Mouse (Mus musculus) G1E (cell line): ENCODE data around the gene Mrps22. TPM values are rescaled to one million over a fixed set of nuclear protein-coding genes. Genes with fewer than 3 reads are reported as not detected.

Experiments used
- ATAC-seq: 2 replicates; pipeline ENCODE4 v1.8.0; 2016; ENCODE audit warnings: mild to moderate bottlenecking; ENCODE audit not compliant: insufficient number of reproducible peaks, poor library complexity, low FRiP score, severe bottlenecking; ENCODE audit errors: extremely low read depth
- DNase-seq: peaks from one replicate; pipeline ENCODE4 v3.0.0; 2012; ENCODE audit warnings: low spot score
- H3K27me3 ChIP-seq: 2 replicates; pipeline ENCODE4 v1.6.1; 2012; ENCODE audit warnings: mild to moderate bottlenecking, low read length, inconsistent platforms; ENCODE audit not compliant: insufficient read depth
- H3K36me3 ChIP-seq: replicated peaks from 2 replicates; pipeline ENCODE3; 2012; ENCODE audit warnings: mild to moderate bottlenecking, inconsistent platforms
- H3K4me1 ChIP-seq: 2 replicates; pipeline ENCODE4 v1.6.1; 2012; ENCODE audit warnings: low read depth, low read length, inconsistent platforms, mixed read lengths; ENCODE audit not compliant: insufficient read depth
- H3K4me3 ChIP-seq: 2 replicates; pipeline ENCODE4 v1.5.1; 2012; ENCODE audit warnings: low read depth, mild to moderate bottlenecking, inconsistent platforms, low read length, moderate library complexity, mixed read lengths
- H3K9me3 ChIP-seq: replicated peaks from 2 replicates; pipeline ENCODE4 v1.6.1; 2012; ENCODE audit warnings: inconsistent platforms
- CTCF ChIP-seq: IDR thresholded peaks from 2 replicates; pipeline ENCODE4 v1.5.1; 2012; ENCODE audit warnings: low read depth, low read length, inconsistent platforms, mixed read lengths
- GATA1 ChIP-seq: IDR thresholded peaks from 2 replicates; pipeline ENCODE4 v1.6.1; 2012; ENCODE audit warnings: borderline replicate concordance, low read length, inconsistent platforms, mixed read lengths
- GATA2 ChIP-seq: IDR thresholded peaks from 2 replicates; pipeline ENCODE4 v1.6.1; 2012; ENCODE audit warnings: low read depth, low read length, inconsistent platforms, borderline replicate concordance
- POLR2AphosphoS5 ChIP-seq: IDR thresholded peaks from 2 replicates; pipeline ENCODE4 v1.6.1; 2012; ENCODE audit warnings: low read depth, low read length, inconsistent platforms; ENCODE audit not compliant: insufficient replicate concordance
- TAL1 ChIP-seq: conservative IDR thresholded peaks from 2 replicates; pipeline ENCODE4 v1.6.1; 2012; ENCODE audit warnings: low read depth, low read length, inconsistent platforms, mixed read lengths
- polyA plus RNA-seq: library from polyadenylated mRNA; stranded (reverse); fragments of >175 nt; gene quantifications from 2 replicates; pipeline ENCODE4 v1.2.3, GENCODE M21; 2012
- total RNA-seq, 2 experiments: library from RNA; stranded (forward) in 1 of 2; stranded (reverse) in 1 of 2; fragments of 200-1000 nt in 1 of 2; fragments of >200 nt in 1 of 2; fragmentation: Nextera tagmentation in 1 of 2; gene quantifications; 2 replicates each; pipeline ENCODE4 v1.2.3; 2014 to 2017

Gene Mrps22
- total and polyA plus RNA-seq, 3 experiments = 22.2 to 101 (median 45.8) TPM

- no peaks in the 10 kb centered on the region for H3K36me3 ChIP-seq
- H3K4me3 ChIP-seq = no peak overlapping the region
- H3K27me3 ChIP-seq = peaks cover 28% of the 10 kb centered on the region
- H3K4me1 ChIP-seq = no peaks in the 10 kb centered on the region
- H3K9me3 ChIP-seq = no peaks in the 10 kb centered on the region
- DNase-seq (no peak), ATAC-seq (no peak)
- TF ChIP-seq POLR2AphosphoS5 = no peak
- no peak for TF ChIP-seq CTCF
- TF ChIP-seq GATA1 = no peak
- TF ChIP-seq GATA2 = no peak
- TF ChIP-seq TAL1 = no peak
Measured at GRCm38 (mm10) chr9:98544042-98544441, 57.4 kb downstream of the Mrps22 start.

Other genes with a start within 250 kb of the Mrps22 start
- gene Rbp1, start 178.7 kb downstream of the Mrps22 start, total RNA-seq (2014; fragmentation: Nextera tagmentation) = not detected in 2 replicates
- 0.05 TPM in 1 of 2 replicates, not detected in the other for gene Rbp1, start 178.7 kb downstream of the Mrps22 start, total RNA-seq (2017)
- gene Rbp1, start 178.7 kb downstream of the Mrps22 start, polyA plus RNA-seq = not detected in 2 replicates
- gene Rbp2, start 115.5 kb downstream of the Mrps22 start, total RNA-seq (2014; fragmentation: Nextera tagmentation) = not detected in 2 replicates
- 0.58 TPM in 1 of 2 replicates, not detected in the other for gene Rbp2, start 115.5 kb downstream of the Mrps22 start, total RNA-seq (2017)
- 0.39 and 0.45 TPM in 2 replicates for gene Rbp2, start 115.5 kb downstream of the Mrps22 start, polyA plus RNA-seq
- gene Copb2, start 37.9 kb downstream of the Mrps22 start, total RNA-seq (2014; fragmentation: Nextera tagmentation) = 194 and 197 TPM in 2 replicates
- 182 and 205 TPM in 2 replicates for gene Copb2, start 37.9 kb downstream of the Mrps22 start, total RNA-seq (2017)
- gene Copb2, start 37.9 kb downstream of the Mrps22 start, polyA plus RNA-seq = 6.8 and 9.4 TPM in 2 replicates
- not detected in 2 replicates for gene Prr23a1, start 240.8 kb upstream of the Mrps22 start, total RNA-seq (2014; fragmentation: Nextera tagmentation)
- not detected in 2 replicates for gene Prr23a1, start 240.8 kb upstream of the Mrps22 start, total RNA-seq (2017)
- gene Prr23a1, start 240.8 kb upstream of the Mrps22 start, polyA plus RNA-seq = not detected in 2 replicates